Mouse (Mus musculus) spleen, adult 2 months (tissue): ENCODE data around the gene Spg21. TPM values are rescaled to one million over a fixed set of nuclear protein-coding genes. Genes with fewer than 3 reads are reported as not detected.

ENCODE experiments used
- DNase-seq, 2 experiments: peaks; one replicate each; pipeline versions ENCODE4 v3.0.0 to v3.0.0-alpha.2; 2012 to 2021; ENCODE audit warnings: low spot score in 2 of 2, low read depth in 1 of 2
- H3K27ac ChIP-seq: fragments of 200-500 bp; 2 replicates; pipeline ENCODE4 v1.5.1; 2012; ENCODE audit warnings: low read length, inconsistent platforms; ENCODE audit not compliant: insufficient read depth
- H3K27me3 ChIP-seq: fragments of 200-500 bp; 2 replicates; pipeline ENCODE4 v1.6.1; 2012; ENCODE audit warnings: mild to moderate bottlenecking, moderate library complexity, low read length, inconsistent platforms; ENCODE audit not compliant: control insufficient read depth, insufficient read depth
- H3K36me3 ChIP-seq: fragments of 200-500 bp; 2 replicates; pipeline ENCODE4 v1.6.1; 2012; ENCODE audit warnings: mild to moderate bottlenecking, low read length, inconsistent platforms; ENCODE audit not compliant: control insufficient read depth, insufficient read depth
- H3K4me1 ChIP-seq: fragments of 200-500 bp; 2 replicates; pipeline ENCODE4 v1.6.1; 2011; ENCODE audit warnings: inconsistent platforms; ENCODE audit not compliant: control insufficient read depth, insufficient read depth, insufficient read length
- H3K4me3 ChIP-seq: fragments of 200-500 bp; 2 replicates; pipeline ENCODE4 v1.5.1; 2011; ENCODE audit warnings: mild to moderate bottlenecking, inconsistent platforms; ENCODE audit not compliant: insufficient read depth, insufficient read length; ENCODE audit errors: extremely low read depth
- CTCF ChIP-seq: fragments of 200-500 bp; IDR thresholded peaks from 2 replicates; pipeline ENCODE4 v1.5.1; 2011; ENCODE audit warnings: mild to moderate bottlenecking, inconsistent platforms; ENCODE audit not compliant: insufficient read depth, insufficient read length, insufficient replicate concordance; ENCODE audit errors: extremely low read depth
- POLR2A ChIP-seq: fragments of 200-500 bp; IDR thresholded peaks from 2 replicates; pipeline ENCODE4 v1.6.1; 2011; ENCODE audit warnings: low read depth, low read length, inconsistent platforms
- WGBS: fragments of 180-500 bp; shearing (Covaris S2); methylation state at CpG from one replicate; pipeline ENCODE4 v1.1.7; 2018; 5-methylcytosine and 5-hydroxymethylcytosine counted together
- polyA plus RNA-seq: library from polyadenylated mRNA; depleted of rRNA; stranded (reverse); fragments of >200 nt; gene quantifications from 2 replicates; pipeline ENCODE4 v1.2.3, GENCODE M21; 2012

The Spg21 gene
- polyA plus RNA-seq, 1 experiment = 14.1 TPM

DNA sequence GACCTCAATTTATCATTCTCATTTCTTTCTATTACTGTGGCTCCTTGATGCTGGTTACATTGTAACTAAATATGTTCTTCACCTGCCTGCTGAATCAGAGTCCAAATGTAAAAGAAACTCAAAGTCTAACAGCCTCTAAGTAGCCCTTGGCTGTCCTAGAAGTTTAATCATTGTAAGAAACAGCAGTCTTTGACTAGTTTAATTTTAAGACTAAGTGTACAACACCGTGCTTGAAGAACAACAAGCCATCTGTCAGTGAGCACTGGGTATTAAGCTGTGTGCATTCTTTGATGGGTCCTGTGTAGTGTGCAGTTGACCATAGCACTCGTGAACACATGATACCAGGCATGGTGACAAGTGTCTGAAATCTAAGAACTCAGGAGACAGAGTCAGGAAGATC lies 33.2 kb upstream of the Spg21 start:
- 81% methylated on average over 2 of the region's 2 CpGs for WGBS
- no peaks in the 10 kb centered on the region for H3K27me3 ChIP-seq
- DNase-seq = no peak
- H3K4me1 ChIP-seq = peaks cover 2% of the 10 kb centered on the region; the same call in 1 of the 2 replicates
- no peaks in the 10 kb centered on the region for H3K36me3 ChIP-seq
- no peak overlapping the region for H3K4me3 ChIP-seq
- no peak for TF ChIP-seq CTCF
- no peak for TF ChIP-seq POLR2A
- no peak overlapping the region for H3K27ac ChIP-seq

GRCm38 (mm10) chr9:65428003-65428402 lies 32.7 kb upstream of the Spg21 start:
- Histone ChIP-seq H3K27me3 (no peaks in the 10 kb centered on the region), H3K36me3 (no peaks in the 10 kb centered on the region), H3K27ac (no peak overlapping the region), H3K4me1 (peaks cover 2% of the 10 kb centered on the region; the same call in 1 of the 2 replicates), H3K4me3 (no peak overlapping the region)
- WGBS = 89% methylated on average over 5 of the region's 5 CpGs
- TF ChIP-seq CTCF (no peak), POLR2A (no peak)
- no peak for DNase-seq

GRCm38 (mm10) chr9:65430401-65430800 lies 30.3 kb upstream of the Spg21 start:
- no peaks in the 10 kb centered on the region for H3K36me3 ChIP-seq
- no peaks in the 10 kb centered on the region for H3K4me1 ChIP-seq
- no peaks in the 10 kb centered on the region for H3K27me3 ChIP-seq
- no peak overlapping the region for H3K27ac ChIP-seq
- H3K4me3 ChIP-seq = no peak overlapping the region
- no peak for TF ChIP-seq POLR2A
- TF ChIP-seq CTCF = no peak
- DNase-seq = no peak

DNA sequence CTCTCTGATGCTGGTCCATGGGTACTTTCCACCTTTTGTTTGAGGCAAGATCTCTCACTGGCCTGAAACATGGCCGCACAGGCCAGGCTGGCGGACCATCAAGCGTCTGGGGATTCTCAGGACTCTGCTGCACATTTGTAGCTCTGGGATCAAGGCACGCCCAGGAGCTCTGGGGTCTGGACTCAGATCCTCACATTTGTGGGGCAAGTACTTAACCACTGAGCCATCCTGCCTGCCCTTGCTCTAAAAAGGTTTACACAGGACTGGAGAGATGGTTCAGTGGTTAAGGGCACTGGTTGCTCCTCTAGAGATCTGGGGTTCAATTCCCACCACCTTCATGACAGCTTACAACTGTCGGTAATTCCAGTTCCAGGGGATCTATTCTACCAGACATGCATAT lies 29.8 kb upstream of the Spg21 start:
- Histone ChIP-seq H3K4me1 (no peaks in the 10 kb centered on the region), H3K4me3 (no peak overlapping the region), H3K36me3 (no peaks in the 10 kb centered on the region), H3K27me3 (no peaks in the 10 kb centered on the region), H3K27ac (no peak overlapping the region)
- DNase-seq = no peak
- WGBS = 95% methylated on average over 5 of the region's 5 CpGs
- TF ChIP-seq POLR2A (no peak), CTCF (no peak)

GRCm38 (mm10) chr9:65432236-65432635 lies 28.5 kb upstream of the Spg21 start:
- TF ChIP-seq CTCF (peak; percentile 70; the same call in 1 of the 2 replicates), POLR2A (no peak)
- Histone ChIP-seq H3K4me3 (no peak overlapping the region), H3K27ac (no peak overlapping the region), H3K27me3 (no peaks in the 10 kb centered on the region), H3K36me3 (no peaks in the 10 kb centered on the region), H3K4me1 (no peaks in the 10 kb centered on the region)
- DNase-seq = peak; percentile 42 to 76
- WGBS = 4% methylated on average over 3 of the region's 3 CpGs

GRCm38 (mm10) chr9:65434140-65434539 lies 26.6 kb upstream of the Spg21 start:
- H3K4me3 ChIP-seq = no peak overlapping the region
- H3K27me3 ChIP-seq = no peaks in the 10 kb centered on the region
- no peaks in the 10 kb centered on the region for H3K4me1 ChIP-seq
- WGBS = 66% methylated on average over 5 of the region's 5 CpGs
- H3K27ac ChIP-seq = no peak overlapping the region
- TF ChIP-seq CTCF = peak; percentile 20; the same call in 1 of the 2 replicates
- TF ChIP-seq POLR2A = no peak
- DNase-seq = peak in 1 of 2 experiments; percentile 41
- H3K36me3 ChIP-seq = no peaks in the 10 kb centered on the region

DNA sequence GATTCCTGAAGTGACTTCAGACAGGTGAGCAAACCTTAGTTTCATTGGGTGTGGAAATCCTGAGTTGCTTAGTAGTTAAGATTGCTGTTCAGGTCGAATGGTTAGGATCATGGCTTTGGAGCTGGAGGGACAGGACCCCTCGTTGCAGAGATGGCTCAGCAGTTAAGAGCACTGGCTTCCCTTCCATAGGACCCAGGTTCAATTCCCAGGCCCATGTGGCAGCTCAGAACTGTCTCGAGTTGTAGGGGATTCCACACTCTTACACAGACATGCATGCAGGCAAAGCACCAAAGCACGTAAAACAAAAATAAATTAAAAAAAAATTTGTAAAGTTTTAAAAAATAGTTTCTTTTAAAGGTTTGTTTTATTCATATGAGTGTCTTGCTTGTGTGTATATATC lies 25.5 kb upstream of the Spg21 start:
- DNase-seq = no peak
- no peaks in the 10 kb centered on the region for H3K36me3 ChIP-seq
- TF ChIP-seq CTCF = no peak
- no peak for TF ChIP-seq POLR2A
- H3K27ac ChIP-seq = no peak overlapping the region
- no peaks in the 10 kb centered on the region for H3K4me1 ChIP-seq
- WGBS = 72% methylated on average over 4 of the region's 4 CpGs
- H3K4me3 ChIP-seq = no peak overlapping the region
- H3K27me3 ChIP-seq = no peaks in the 10 kb centered on the region
